Mouse (Mus musculus): ENCODE measurements around the gene Pou5f1. TPM values are rescaled to one million over a fixed set of nuclear protein-coding genes. Genes with fewer than 3 reads are reported as not detected.
"Not testable (repeated sequence)": the region's sequence is repeated elsewhere in the genome, so short reads cannot be mapped to it uniquely, and the experiment has no call there.

Pou5f1 gene
- total RNA-seq (2021): not detected

GRCm38 (mm10) chr17:35505776-35506175 is at the start of gene Pou5f1:
Gene Pou5f1 (plus strand): TSS chr17:35506018.
- intact Hi-C loops (cut with DNase I): no loop called here
- DNase-seq: no peak

- intact Hi-C loops (cut with DNase I); DNase-seq: not testable (repeated sequence)
Observed at GRCm38 (mm10) chr17:35458247-35458646, 47.6 kb upstream of the Pou5f1 start.

GRCm38 (mm10) chr17:35460513-35461341 is 45.1 kb upstream of the Pou5f1 start:
- intact Hi-C loops (cut with DNase I); DNase-seq: not testable (repeated sequence)

GRCm38 (mm10) chr17:35465651-35466050 is 40.2 kb upstream of the Pou5f1 start:
- DNase-seq; intact Hi-C loops (cut with DNase I): not testable (repeated sequence)

GRCm38 (mm10) chr17:35468936-35469335 is 36.9 kb upstream of the Pou5f1 start:
- intact Hi-C loops (cut with DNase I): not testable (repeated sequence)

GRCm38 (mm10) chr17:35469842-35470751 is 35.7 kb upstream of the Pou5f1 start, which contains the start of gene H2-Q10:
Gene H2-Q10 (plus strand): TSS chr17:35470089.
- intact Hi-C loops (cut with DNase I): no loop called here
- DNase-seq: no peak

More at GRCm38 (mm10) chr17:35468936-35469335, 36.9 kb upstream of the Pou5f1 start:
- DNase-seq: not testable (repeated sequence)

GRCm38 (mm10) chr17:35484066-35484465 is 21.8 kb upstream of the Pou5f1 start:
- intact Hi-C loops (cut with DNase I): loop anchor here (1.0 kb wide), 2 partner anchors 25 to 50 kb away; no protein-coding TSS in a partner anchor
- DNase-seq: peak; percentile 49 to 71

- DNase-seq: no peak
- intact Hi-C loops (cut with DNase I): no loop called here
Observed at GRCm38 (mm10) chr17:35485702-35486101, 20.1 kb upstream of the Pou5f1 start.

GRCm38 (mm10) chr17:35486726-35487125 is 19.1 kb upstream of the Pou5f1 start:
- intact Hi-C loops (cut with DNase I): no loop called here
- DNase-seq: no peak

- DNase-seq: no peak
- intact Hi-C loops (cut with DNase I): no loop called here
Observed at GRCm38 (mm10) chr17:35488041-35488440, 17.8 kb upstream of the Pou5f1 start.

GRCm38 (mm10) chr17:35490320-35490719 is 15.5 kb upstream of the Pou5f1 start:
- intact Hi-C loops (cut with DNase I): no loop called here
- no peak for DNase-seq

- no peak for DNase-seq
- intact Hi-C loops (cut with DNase I): no loop called here
Observed at GRCm38 (mm10) chr17:35497124-35497523, 8.7 kb upstream of the Pou5f1 start.

GRCm38 (mm10) chr17:35502226-35502625 is 3.6 kb upstream of the Pou5f1 start:
- DNase-seq: no peak
- intact Hi-C loops (cut with DNase I): no loop called here

GRCm38 (mm10) chr17:35502762-35503161 is 3.1 kb upstream of the Pou5f1 start:
- no peak for DNase-seq
- intact Hi-C loops (cut with DNase I): no loop called here

GRCm38 (mm10) chr17:35503849-35504248 is 2.0 kb upstream of the Pou5f1 start:
- intact Hi-C loops (cut with DNase I): no loop called here
- DNase-seq: no peak

- intact Hi-C loops (cut with DNase I): no loop called here
- DNase-seq: no peak
Observed at GRCm38 (mm10) chr17:35504628-35505481, 963 bp upstream of the Pou5f1 start.

GRCm38 (mm10) chr17:35506881-35507280 is 1.1 kb downstream of the Pou5f1 start:
- intact Hi-C loops (cut with DNase I): no loop called here
- no peak for DNase-seq

GRCm38 (mm10) chr17:35507556-35508260 is 1.9 kb downstream of the Pou5f1 start:
- no peak for DNase-seq
- intact Hi-C loops (cut with DNase I): no loop called here

- intact Hi-C loops (cut with DNase I); DNase-seq: not testable (repeated sequence)
Observed at GRCm38 (mm10) chr17:35508279-35508678, 2.5 kb downstream of the Pou5f1 start.
